Mouse (Mus musculus): Measurements from ENCODE around the gene Fyn. TPM values are rescaled to one million over a fixed set of nuclear protein-coding genes. Genes with fewer than 3 reads are reported as not detected.

The Fyn gene
- polyA plus RNA-seq, 1 experiment from 2014 or later = 6.5 TPM

DNA sequence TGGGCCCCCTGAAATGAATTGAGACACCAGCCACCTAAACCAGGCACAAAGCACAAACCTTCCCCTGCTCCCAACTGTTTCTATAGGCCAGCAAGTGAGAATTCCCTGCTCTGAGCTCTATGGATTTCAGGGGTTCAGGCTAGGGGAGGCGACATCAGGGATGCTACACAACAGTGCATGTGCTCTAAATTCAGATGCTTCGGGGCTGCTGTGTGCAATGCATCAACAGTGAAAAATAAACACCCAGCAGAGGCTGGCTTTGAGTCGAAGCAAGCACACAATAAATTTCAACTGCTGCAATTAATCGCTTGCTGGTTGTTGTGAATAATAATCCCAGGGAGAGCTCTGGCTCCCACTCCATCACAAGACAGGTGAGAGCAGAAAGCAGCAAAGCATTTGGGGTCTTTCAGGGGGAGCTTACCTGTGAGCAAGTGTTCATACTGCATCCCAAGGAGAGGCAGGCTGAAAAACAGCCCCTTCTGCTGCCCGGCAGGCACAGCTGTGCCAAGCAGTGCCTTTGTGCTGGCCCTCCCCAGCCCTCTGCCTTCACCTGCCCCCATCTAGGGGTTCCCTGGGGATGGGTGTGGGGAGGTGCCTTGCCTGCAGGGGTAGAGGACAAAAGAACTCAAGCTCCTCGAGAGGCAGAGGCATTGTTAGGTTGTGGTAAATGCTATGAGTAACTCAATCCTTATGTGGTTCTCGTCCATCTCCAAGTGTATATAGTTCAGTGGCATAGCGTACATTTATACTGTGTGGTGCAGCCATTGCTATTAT, 219.5 kb downstream of the Fyn start:
- H3K9ac ChIP-seq (replicated peaks) = no peak overlapping the region

DNA sequence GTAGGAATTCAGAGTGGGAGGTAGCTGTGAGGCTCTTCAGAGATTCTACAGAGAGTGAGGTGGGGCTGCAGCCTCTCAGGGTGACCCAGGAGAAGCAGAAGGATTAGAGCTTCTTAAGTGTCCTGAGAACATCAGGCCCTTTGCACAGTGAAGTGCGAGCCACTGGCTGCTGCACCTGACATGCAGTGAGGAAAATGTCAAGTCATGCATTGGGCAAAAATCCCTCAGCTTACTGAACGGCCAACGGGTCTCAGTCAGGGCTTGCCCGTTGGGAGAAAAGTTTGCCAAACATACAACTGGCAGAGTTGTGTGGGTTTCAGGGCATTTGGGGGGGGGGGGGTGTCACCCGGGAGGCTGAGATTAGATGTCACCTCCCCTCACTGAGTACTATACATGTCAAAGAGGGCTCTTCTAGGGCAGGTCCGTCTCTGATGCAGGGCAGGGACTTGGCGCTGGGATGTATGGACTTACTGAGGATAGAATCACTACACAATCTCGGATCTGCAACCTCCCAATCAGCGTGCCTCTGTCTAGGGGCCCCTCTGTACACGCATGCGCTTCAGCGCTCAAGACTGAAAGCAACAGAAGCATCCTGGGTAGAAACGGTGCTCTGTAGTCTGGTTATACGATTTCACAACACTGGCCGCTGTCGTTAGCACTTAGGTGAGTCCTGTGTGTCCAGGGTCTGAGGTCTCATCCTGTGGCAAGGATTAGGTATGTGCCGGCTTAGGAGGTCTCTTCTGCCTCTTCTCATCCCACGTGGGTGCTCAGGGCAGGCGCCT, 221.3 kb downstream of the Fyn start:
- Histone ChIP-seq H3K9ac (replicated peaks) (no peak overlapping the region), H3K27me3 (ENCODE audit: insufficient read depth, low read length) (no peaks in the 10 kb centered on the region), H3K4me1 (ENCODE audit: insufficient read depth) (no peaks in the 10 kb centered on the region), H3K27ac (ENCODE audit: low read depth) (no peak overlapping the region), H3K36me3 (replicated peaks; ENCODE audit: insufficient read depth, low read length) (no peaks in the 10 kb centered on the region), H3K4me2 (ENCODE audit: low read depth, low read length) (no peak overlapping the region), H3K9me3 (ENCODE audit: low read length) (peaks cover 11% of the 10 kb centered on the region), H3K4me3 (ENCODE audit: low read depth, low read length) (no peak overlapping the region)
- ATAC-seq (no peak), DNase-seq (no peak)
- WGBS (ENCODE audit: insufficient replicate concordance) = 58% methylated on average over 19 of the region's 19 CpGs
- TF ChIP-seq CTCF (IDR thresholded peaks at IDR 0.05; ENCODE audit: low read depth) (no peak), EP300 (IDR thresholded peaks at IDR 0.05; ENCODE audit: low read depth) (no peak)

More for the DNA sequence above, 219.5 kb downstream of the Fyn start:
- peaks cover 4% of the 10 kb centered on the region; the same call in 1 of the 2 replicates for H3K9me3 ChIP-seq (ENCODE audit: low read length)
- no peak overlapping the region for H3K27ac ChIP-seq (ENCODE audit: low read depth)
- DNase-seq (no peak), ATAC-seq (no peak)
- no peaks in the 10 kb centered on the region for H3K36me3 ChIP-seq (replicated peaks; ENCODE audit: insufficient read depth, low read length)
- no peak overlapping the region for H3K4me3 ChIP-seq (ENCODE audit: low read depth, low read length)
- H3K4me1 ChIP-seq (ENCODE audit: insufficient read depth) = no peaks in the 10 kb centered on the region
- TF ChIP-seq EP300 (IDR thresholded peaks at IDR 0.05; ENCODE audit: low read depth) (no peak), CTCF (IDR thresholded peaks at IDR 0.05; ENCODE audit: low read depth) (no peak)
- WGBS (ENCODE audit: insufficient replicate concordance) = 69% methylated on average over 8 of the region's 8 CpGs
- no peak overlapping the region for H3K4me2 ChIP-seq (ENCODE audit: low read depth, low read length)
- H3K27me3 ChIP-seq (ENCODE audit: insufficient read depth, low read length) = no peaks in the 10 kb centered on the region

- DNase-seq = no peak
- Histone ChIP-seq H3K4me3 (ENCODE audit: low read depth, low read length) (no peak overlapping the region), H3K9me3 (ENCODE audit: low read length) (peaks cover 11% of the 10 kb centered on the region), H3K27ac (ENCODE audit: low read depth) (no peak overlapping the region), H3K36me3 (replicated peaks; ENCODE audit: insufficient read depth, low read length) (no peaks in the 10 kb centered on the region), H3K27me3 (ENCODE audit: insufficient read depth, low read length) (no peaks in the 10 kb centered on the region), H3K4me2 (ENCODE audit: low read depth, low read length) (no peak overlapping the region), H3K9ac (replicated peaks) (no peak overlapping the region), H3K4me1 (ENCODE audit: insufficient read depth) (no peaks in the 10 kb centered on the region)
- TF ChIP-seq CTCF (IDR thresholded peaks at IDR 0.05; ENCODE audit: low read depth) = no peak
- TF ChIP-seq EP300 (IDR thresholded peaks at IDR 0.05; ENCODE audit: low read depth) = no peak
- ATAC-seq = no peak
- 76% methylated on average over 10 of the region's 10 CpGs for WGBS (ENCODE audit: insufficient replicate concordance)
Observed at GRCm38 (mm10) chr10:39590629-39591028, 222.0 kb downstream of the Fyn start.

- Histone ChIP-seq H3K4me1 (ENCODE audit: insufficient read depth) (no peaks in the 10 kb centered on the region), H3K36me3 (replicated peaks; ENCODE audit: insufficient read depth, low read length) (no peaks in the 10 kb centered on the region), H3K9ac (replicated peaks) (no peak overlapping the region), H3K27ac (ENCODE audit: low read depth) (no peak overlapping the region), H3K9me3 (ENCODE audit: low read length) (peaks cover 11% of the 10 kb centered on the region), H3K4me2 (ENCODE audit: low read depth, low read length) (no peak overlapping the region), H3K4me3 (ENCODE audit: low read depth, low read length) (no peak overlapping the region), H3K27me3 (ENCODE audit: insufficient read depth, low read length) (no peaks in the 10 kb centered on the region)
- ATAC-seq (no peak), DNase-seq (no peak)
- TF ChIP-seq EP300 (IDR thresholded peaks at IDR 0.05; ENCODE audit: low read depth) (no peak), CTCF (IDR thresholded peaks at IDR 0.05; ENCODE audit: low read depth) (no peak)
- 84% methylated on average over 4 of the region's 4 CpGs for WGBS (ENCODE audit: insufficient replicate concordance)
Observed at GRCm38 (mm10) chr10:39592501-39592900, 223.8 kb downstream of the Fyn start.

DNA sequence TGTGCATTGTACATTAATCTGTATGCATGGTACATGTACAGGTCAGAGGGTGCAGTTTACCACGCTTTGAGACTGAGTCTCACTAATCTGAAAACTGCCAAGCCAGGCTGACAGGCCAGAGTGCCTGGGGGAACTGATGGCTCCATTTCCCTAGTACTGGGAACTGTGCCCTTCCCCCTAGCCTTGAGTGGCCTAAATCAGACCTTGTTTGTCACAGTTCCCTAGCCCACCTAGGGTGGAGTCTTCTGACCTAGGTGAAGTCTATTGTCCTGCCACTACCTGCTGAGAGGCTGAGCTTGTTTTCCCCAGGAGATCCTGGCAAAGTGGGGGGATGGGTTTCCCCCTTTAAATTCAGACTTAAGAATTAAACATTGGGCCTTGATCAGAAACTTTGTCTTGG, 226.1 kb downstream of the Fyn start:
- no peak for ATAC-seq
- H3K4me2 ChIP-seq (ENCODE audit: low read depth, low read length) = no peak overlapping the region
- H3K36me3 ChIP-seq (replicated peaks; ENCODE audit: insufficient read depth, low read length) = no peaks in the 10 kb centered on the region
- no peak overlapping the region for H3K4me3 ChIP-seq (ENCODE audit: low read depth, low read length)
- H3K4me1 ChIP-seq (ENCODE audit: insufficient read depth) = no peaks in the 10 kb centered on the region
- 50% methylated on average over 1 of the region's 1 CpGs for WGBS (ENCODE audit: insufficient replicate concordance)
- H3K9me3 ChIP-seq (ENCODE audit: low read length) = peaks cover 11% of the 10 kb centered on the region
- no peak overlapping the region for H3K27ac ChIP-seq (ENCODE audit: low read depth)
- DNase-seq = no peak
- no peak overlapping the region for H3K9ac ChIP-seq (replicated peaks)
- no peaks in the 10 kb centered on the region for H3K27me3 ChIP-seq (ENCODE audit: insufficient read depth, low read length)
- no peak for TF ChIP-seq CTCF (IDR thresholded peaks at IDR 0.05; ENCODE audit: low read depth)
- TF ChIP-seq EP300 (IDR thresholded peaks at IDR 0.05; ENCODE audit: low read depth) = no peak

GRCm38 (mm10) chr10:39595862-39596261, 227.2 kb downstream of the Fyn start:
- no peak overlapping the region for H3K4me2 ChIP-seq (ENCODE audit: low read depth, low read length)
- H3K27ac ChIP-seq (ENCODE audit: low read depth) = no peak overlapping the region
- H3K9me3 ChIP-seq (ENCODE audit: low read length) = peaks cover 11% of the 10 kb centered on the region
- WGBS (ENCODE audit: insufficient replicate concordance) = 36% methylated on average over 3 of the region's 3 CpGs
- TF ChIP-seq EP300 (IDR thresholded peaks at IDR 0.05; ENCODE audit: low read depth) (no peak), CTCF (IDR thresholded peaks at IDR 0.05; ENCODE audit: low read depth) (no peak)
- no peak overlapping the region for H3K9ac ChIP-seq (replicated peaks)
- no peaks in the 10 kb centered on the region for H3K36me3 ChIP-seq (replicated peaks; ENCODE audit: insufficient read depth, low read length)
- ATAC-seq (no peak), DNase-seq (no peak)
- H3K4me1 ChIP-seq (ENCODE audit: insufficient read depth) = no peaks in the 10 kb centered on the region
- no peaks in the 10 kb centered on the region for H3K27me3 ChIP-seq (ENCODE audit: insufficient read depth, low read length)
- no peak overlapping the region for H3K4me3 ChIP-seq (ENCODE audit: low read depth, low read length)

Measured in liver, postnatal 0 days (tissue).